Mouse (Mus musculus) thymus, adult 2 months (tissue): ENCODE measurements around the gene C1ql2.

Experiments
- CTCF ChIP-seq: fragments of 200-500 bp; IDR thresholded peaks from 2 replicates; pipeline ENCODE4 v1.5.1; 2012; ENCODE audit warnings: mild to moderate bottlenecking, control low read depth, low read length, moderate library complexity, borderline replicate concordance; ENCODE audit not compliant: control insufficient read depth, poor library complexity, insufficient read depth; ENCODE audit errors: extremely low read depth
- POLR2A ChIP-seq: fragments of 200-500 bp; IDR thresholded peaks from 2 replicates; pipeline ENCODE4 v1.6.1; 2012; ENCODE audit warnings: mild to moderate bottlenecking, low read length, control low read depth, moderate library complexity; ENCODE audit not compliant: control insufficient read depth, poor library complexity, insufficient read depth; ENCODE audit errors: extremely low read depth

DNA sequence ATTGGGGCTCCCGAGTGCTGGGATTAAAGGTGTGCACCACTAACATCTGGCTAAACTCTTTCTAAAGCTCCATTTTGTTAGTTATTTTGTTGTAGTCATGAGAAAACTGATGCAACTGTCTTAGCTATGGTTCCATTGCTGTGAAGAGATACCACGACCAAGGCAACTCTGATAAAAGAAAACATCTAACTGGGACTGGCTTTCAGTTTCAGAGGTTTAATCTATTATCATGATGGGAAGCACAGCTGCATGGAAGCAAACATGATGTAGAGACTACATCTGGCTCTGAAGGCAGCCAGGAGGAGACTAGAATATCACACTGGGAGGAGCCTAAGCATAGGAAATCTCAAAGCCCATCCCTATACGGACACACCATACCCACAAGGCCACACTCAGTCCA is 48.7 kb upstream of the C1ql2 start:
- TF ChIP-seq POLR2A (no peak), CTCF (no peak)
